Mouse (Mus musculus) ES-E14 (cell line): ENCODE measurements at regions not wholly inside any gene's neighbourhood (a gene's known extent, or its start where the extent isn't known, plus 50 kb on each side); places are given as distances from the start of the nearest gene placed in this dataset.

Experiments
- DNase-seq: peaks from one replicate; pipeline ENCODE4 v3.0.0-alpha.2; 2013; ENCODE audit warnings: low read depth, low spot score
- H3K27ac ChIP-seq: 2 replicates; pipeline ENCODE4 v1.5.1; 2012; ENCODE audit warnings: low read depth, mild to moderate bottlenecking, low read length, moderate library complexity, mixed read lengths; ENCODE audit not compliant: poor library complexity, insufficient read depth, severe bottlenecking
- H3K36me3 ChIP-seq: 2 replicates; pipeline ENCODE4 v1.6.1; 2012; ENCODE audit warnings: mild to moderate bottlenecking, low read length, moderate library complexity, mixed read lengths; ENCODE audit not compliant: control insufficient read depth, poor library complexity, insufficient read depth, severe bottlenecking
- H3K4me1 ChIP-seq, 2 experiments: fragments of 150-350 bp in 1 of 2; sonication (generic) in 1 of 2; 2 replicates each; pipeline ENCODE4 v1.6.1; 2012; ENCODE audit warnings: low read length in 2 of 2, mild to moderate bottlenecking in 1 of 2, mixed read lengths in 1 of 2; ENCODE audit not compliant: control insufficient read depth in 2 of 2, insufficient read depth in 2 of 2, poor library complexity in 1 of 2
- H3K4me3 ChIP-seq, 2 experiments: fragments of 150-350 bp in 1 of 2; sonication (generic) in 1 of 2; 2 replicates each; pipeline ENCODE4 v1.5.1; 2012; ENCODE audit warnings: low read length in 2 of 2, low read depth in 1 of 2, mild to moderate bottlenecking in 1 of 2, mixed read lengths in 1 of 2; ENCODE audit not compliant: insufficient read depth in 1 of 2, poor library complexity in 1 of 2, severe bottlenecking in 1 of 2
- H3K9ac ChIP-seq: 2 replicates; pipeline ENCODE4 v1.6.1; 2012; ENCODE audit warnings: low read depth, mild to moderate bottlenecking, low read length, mixed read lengths; ENCODE audit not compliant: poor library complexity, insufficient read depth, severe bottlenecking
- H3K9me3 ChIP-seq: fragments of 150-350 bp; sonication (generic); 2 replicates; pipeline ENCODE4 v1.6.1; 2012; ENCODE audit warnings: low read depth, mild to moderate bottlenecking, low read length; ENCODE audit not compliant: control insufficient read depth, insufficient read depth
- CHD2 ChIP-seq: IDR thresholded peaks from 2 replicates; pipeline ENCODE4 v1.6.1; 2014; ENCODE audit warnings: mild to moderate bottlenecking, low read depth, low read length, inconsistent platforms
- HCFC1 ChIP-seq: IDR thresholded peaks from 2 replicates; pipeline ENCODE4 v1.6.1; 2012; ENCODE audit warnings: low read length, inconsistent platforms, borderline replicate concordance; ENCODE audit not compliant: insufficient read depth
- MAFK ChIP-seq: IDR thresholded peaks from 2 replicates; pipeline ENCODE4 v1.6.1; 2014; ENCODE audit warnings: mild to moderate bottlenecking, low read depth, low read length, inconsistent platforms; ENCODE audit not compliant: insufficient read depth
- ZC3H11A ChIP-seq: IDR thresholded peaks from 2 replicates; pipeline ENCODE4 v1.6.1; 2012; ENCODE audit warnings: low read depth, mild to moderate bottlenecking, inconsistent platforms, low read length, borderline replicate concordance
- ZNF384 ChIP-seq: IDR thresholded peaks from 2 replicates; pipeline ENCODE4 v1.6.1; 2012; ENCODE audit warnings: low read depth, low read length, inconsistent platforms
- in situ Hi-C, 2 experiments: fragments of 600-800 bp; cut with MboI; formaldehyde crosslinking; loops; one replicate each; pipeline ENCODE4 v1.15.1; 2025; ENCODE audit warnings: low sequenced_read_pairs in 2 of 2, inconsistent platforms in 1 of 2; ENCODE audit not compliant: unreplicated experiment in 2 of 2

DNA sequence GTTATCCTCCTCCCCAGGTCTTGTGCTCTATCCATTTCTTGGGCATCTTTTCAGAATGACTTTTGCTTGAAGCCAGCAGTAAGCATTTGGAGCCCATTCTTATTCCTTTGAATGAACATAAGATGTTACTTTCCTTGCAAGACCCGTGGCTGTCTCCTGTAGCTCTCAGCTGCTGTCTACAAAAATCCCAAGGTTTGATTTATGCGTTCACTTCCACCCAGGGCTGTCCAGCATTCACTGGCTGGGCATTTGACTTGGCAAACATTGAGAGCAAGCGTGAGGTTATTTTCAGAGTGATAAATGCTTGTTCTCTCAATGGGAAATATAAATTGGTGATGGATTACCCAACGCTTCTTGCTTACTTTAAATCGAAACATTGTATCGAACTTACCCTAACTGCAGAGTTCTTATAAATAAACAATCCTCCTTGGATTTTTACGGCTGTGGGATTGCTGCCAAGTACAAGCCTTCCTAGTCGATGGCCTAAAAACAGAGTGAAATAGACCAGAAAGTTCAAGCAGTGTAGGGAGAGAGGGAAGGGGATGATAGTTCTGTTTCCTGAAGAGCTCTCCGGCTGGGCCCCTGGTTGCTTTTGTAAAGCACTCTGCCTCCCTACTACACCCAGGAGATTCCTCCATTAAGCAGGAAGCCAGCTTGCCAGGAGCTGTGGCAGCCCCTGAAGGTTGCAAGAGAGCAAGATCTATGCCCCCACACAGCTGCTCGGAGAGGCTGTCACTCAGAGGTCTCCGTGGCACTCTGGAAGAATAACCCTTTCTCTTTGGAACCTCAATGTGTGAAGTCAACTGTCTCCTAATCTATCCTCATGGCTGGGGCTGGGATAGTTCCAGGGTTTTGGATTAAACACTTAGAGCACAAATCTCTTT, 210.1 kb downstream of the Mex3b start:
- H3K27ac ChIP-seq, result no peak overlapping the region
- TF ChIP-seq MAFK (no peak), CHD2 (no peak), HCFC1 (no peak), ZC3H11A (no peak), ZNF384 (no peak)
- DNase-seq, result no peak
- no peaks in the 10 kb centered on the region for H3K36me3 ChIP-seq
- no peak overlapping the region for H3K9ac ChIP-seq
- in situ Hi-C loops, result no loop called here
- H3K4me1 ChIP-seq, result no peaks in the 10 kb centered on the region
- H3K9me3 ChIP-seq, result no peaks in the 10 kb centered on the region
- H3K4me3 ChIP-seq, result no peak overlapping the region

DNA sequence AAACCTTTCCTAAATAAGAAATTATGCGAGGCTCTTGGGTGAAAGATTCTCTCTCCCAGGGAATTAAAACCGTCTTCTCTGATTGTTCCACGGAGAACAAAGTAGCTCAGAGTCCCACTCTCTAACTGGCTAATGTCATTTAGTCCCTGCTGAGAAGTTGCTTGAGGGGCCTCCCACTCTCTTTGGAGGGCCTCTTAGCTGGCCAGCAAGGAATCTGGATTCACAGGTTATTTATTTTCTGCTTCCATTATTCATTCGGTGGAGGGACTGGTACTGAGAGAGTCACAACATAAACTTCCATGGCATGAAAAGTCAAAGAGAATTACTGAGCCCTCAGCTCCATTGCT, 210.8 kb downstream of the Mex3b start:
- no peak for DNase-seq
- no peaks in the 10 kb centered on the region for H3K36me3 ChIP-seq
- no peak for TF ChIP-seq ZNF384
- TF ChIP-seq ZC3H11A, result no peak
- TF ChIP-seq HCFC1, result no peak
- TF ChIP-seq CHD2, result no peak
- no peak for TF ChIP-seq MAFK
- H3K9ac ChIP-seq, result no peak overlapping the region
- in situ Hi-C loops, result no loop called here
- no peaks in the 10 kb centered on the region for H3K4me1 ChIP-seq
- H3K4me3 ChIP-seq, result no peak overlapping the region
- H3K9me3 ChIP-seq, result no peaks in the 10 kb centered on the region
- no peak overlapping the region for H3K27ac ChIP-seq

DNA sequence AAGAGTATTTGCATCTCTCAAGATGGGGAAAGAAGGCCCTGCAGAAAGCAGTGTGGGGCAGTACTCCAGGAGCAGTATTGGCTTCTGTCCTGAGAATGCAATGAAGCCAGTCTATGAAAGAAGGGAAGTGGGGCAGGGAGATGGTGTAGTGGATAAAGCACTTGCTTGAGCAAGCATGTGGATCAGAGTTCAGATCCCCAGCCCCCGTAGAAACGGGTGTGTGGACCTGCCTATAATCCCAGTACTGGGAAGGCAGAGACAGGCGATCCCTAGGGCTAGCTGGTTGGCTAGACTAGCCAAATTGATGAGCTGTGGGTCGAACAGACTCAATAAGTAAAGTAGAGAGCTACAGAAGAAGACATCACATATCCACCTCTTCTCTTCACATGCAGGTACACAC, 211.6 kb downstream of the Mex3b start:
- Histone ChIP-seq H3K9ac (no peak overlapping the region), H3K4me3 (no peak overlapping the region), H3K4me1 (no peaks in the 10 kb centered on the region), H3K36me3 (no peaks in the 10 kb centered on the region), H3K27ac (no peak overlapping the region), H3K9me3 (no peaks in the 10 kb centered on the region)
- TF ChIP-seq CHD2, result no peak
- in situ Hi-C loops, result no loop called here
- no peak for DNase-seq

DNA sequence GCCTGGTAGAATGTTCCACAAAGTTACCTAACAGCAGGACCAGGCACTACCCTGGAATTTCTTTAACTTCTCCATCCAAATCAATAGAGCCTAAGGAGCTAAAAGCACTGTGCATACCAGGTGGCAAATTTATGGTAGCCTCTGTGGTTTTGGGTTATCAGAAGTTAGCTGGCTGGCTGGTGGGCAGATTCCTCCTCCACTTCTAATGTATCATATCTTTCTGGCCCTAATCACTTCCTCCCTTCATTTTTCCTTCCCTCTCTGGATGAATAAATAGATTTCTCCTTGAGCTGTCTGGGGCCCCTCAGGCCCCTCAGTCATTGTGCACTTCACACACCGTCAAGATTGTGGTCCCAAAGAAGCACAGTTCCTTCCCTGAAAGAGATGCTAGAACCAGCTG, 212.7 kb downstream of the Mex3b start:
- H3K9ac ChIP-seq, result no peak overlapping the region
- H3K4me1 ChIP-seq, result no peaks in the 10 kb centered on the region
- H3K4me3 ChIP-seq, result no peak overlapping the region
- in situ Hi-C loops, result loop anchor here in 1 of 2 experiments (10.0 kb wide), 1 partner anchor 55 kb away; no protein-coding TSS in a partner anchor
- H3K9me3 ChIP-seq, result no peaks in the 10 kb centered on the region
- no peak for DNase-seq
- H3K27ac ChIP-seq, result no peak overlapping the region
- TF ChIP-seq MAFK, result no peak
- TF ChIP-seq ZNF384, result no peak
- TF ChIP-seq HCFC1, result no peak
- no peak for TF ChIP-seq CHD2
- TF ChIP-seq ZC3H11A, result no peak
- no peaks in the 10 kb centered on the region for H3K36me3 ChIP-seq

DNA sequence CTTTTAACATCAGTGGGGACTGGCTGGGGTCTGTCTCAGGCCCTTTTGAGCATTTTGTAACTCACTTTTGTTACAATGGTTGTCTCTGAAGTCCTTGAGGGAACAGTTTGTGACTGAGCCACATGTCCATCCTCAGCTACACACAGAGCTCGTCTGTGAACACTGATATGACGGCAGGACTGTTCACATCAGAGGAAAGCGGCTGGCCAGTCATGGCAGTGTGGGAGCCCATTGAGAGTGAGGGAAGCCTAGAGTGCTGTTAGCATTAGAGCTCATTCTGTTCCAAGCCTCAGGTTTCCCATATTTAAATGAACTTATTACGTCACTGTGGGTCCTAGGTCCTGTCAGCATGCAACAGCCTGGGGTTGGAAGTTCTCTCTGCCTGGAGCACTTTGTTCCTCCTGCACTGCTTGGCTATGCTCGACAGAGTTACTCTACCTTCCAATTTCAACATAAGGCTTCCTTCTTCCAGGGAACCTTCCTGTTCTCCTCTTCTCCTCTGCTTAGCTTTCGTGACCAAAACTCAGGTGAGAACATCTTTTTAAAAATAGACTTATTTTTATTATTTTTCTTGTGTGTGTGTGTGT, 217.5 kb downstream of the Mex3b start:
- Histone ChIP-seq H3K27ac (no peak overlapping the region), H3K4me1 (no peaks in the 10 kb centered on the region), H3K36me3 (no peaks in the 10 kb centered on the region), H3K9ac (no peak overlapping the region), H3K9me3 (no peaks in the 10 kb centered on the region), H3K4me3 (no peak overlapping the region)
- no peak for DNase-seq
- TF ChIP-seq HCFC1, result no peak
- TF ChIP-seq ZNF384, result no peak
- no peak for TF ChIP-seq MAFK
- no peak for TF ChIP-seq CHD2
- TF ChIP-seq ZC3H11A, result no peak
- in situ Hi-C loops, result loop anchor here in 1 of 2 experiments (10.0 kb wide), 1 partner anchor 60 kb away; no protein-coding TSS in a partner anchor
